Mouse (Mus musculus) c-Kit-positive CD71-negative TER-119-negative erythroid progenitor cells, embryonic 14.5 days (primary cell): Measurements from ENCODE around the gene Txnl4b.

ENCODE experiments used
- DNase-seq: peaks from one replicate; pipeline ENCODE4 v3.0.0-alpha.2; 2013; ENCODE audit warnings: low read depth

The Txnl4b gene

DNA sequence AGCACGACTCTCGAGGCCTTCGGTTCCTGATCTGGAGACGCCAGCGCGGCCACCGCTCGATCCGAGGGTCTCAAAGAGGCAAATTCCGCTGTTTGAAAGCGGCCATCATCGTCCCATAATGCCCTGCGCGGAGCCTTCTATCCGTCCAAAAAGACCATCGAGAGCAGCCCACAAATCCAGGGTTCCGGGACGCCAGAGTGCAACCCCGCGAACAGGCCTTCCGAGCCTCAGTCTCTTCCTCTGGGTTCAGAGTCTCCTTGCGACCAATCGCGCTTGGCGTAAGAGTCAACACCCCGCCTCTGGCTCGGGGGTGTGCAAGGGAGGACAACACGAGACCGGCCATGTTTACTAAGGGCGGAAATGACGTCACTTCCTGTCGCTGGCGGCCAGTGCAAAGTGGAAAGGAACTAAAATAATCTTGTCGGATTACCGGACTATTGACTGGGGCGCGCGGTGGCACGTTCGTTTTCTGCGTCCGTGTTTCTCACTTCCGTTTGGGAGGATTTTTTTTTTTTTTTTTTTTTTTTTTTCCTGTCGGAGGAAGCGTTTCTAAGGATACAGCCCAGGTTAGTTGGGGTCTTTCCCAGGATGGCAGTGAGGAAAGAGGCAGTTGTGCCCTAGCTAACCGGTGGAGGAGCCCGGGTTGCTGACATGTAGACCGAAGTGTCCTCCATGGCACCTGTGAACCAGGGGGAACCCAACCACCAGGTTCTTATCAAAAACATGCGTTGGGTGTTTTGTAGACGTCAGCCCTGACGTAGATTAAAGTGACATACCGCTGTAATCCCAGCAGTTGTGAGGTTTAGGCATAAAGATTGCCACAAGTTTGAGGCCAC, at the start of gene Txnl4b, which contains the start of gene Dhx38:
Gene Txnl4b, plus strand, starts transcription at position 395 of the 836 bp plus-strand sequence.
Gene Dhx38, minus strand, starts transcription at position 364 of the 836 bp plus-strand sequence.
- DNase-seq = peak; percentile 99

DNA sequence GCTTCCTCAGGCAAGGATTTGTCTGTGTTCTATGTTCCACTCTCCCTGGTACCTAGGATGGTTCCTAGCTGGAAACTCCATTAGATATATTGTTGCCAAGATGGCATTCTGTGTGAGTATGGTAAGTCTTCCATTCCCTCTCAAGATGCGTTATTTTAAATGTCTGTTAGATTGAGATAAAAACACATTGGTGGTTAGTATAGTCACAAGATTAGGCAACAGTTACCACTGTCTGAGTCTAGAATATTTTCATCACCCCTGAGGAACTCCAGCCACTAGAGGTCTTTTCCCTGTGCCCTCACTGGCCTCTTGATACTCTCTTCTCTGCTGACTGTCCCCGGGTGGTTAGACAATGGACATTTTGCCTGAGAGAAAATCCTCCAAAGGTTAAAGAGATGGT, 41.7 kb upstream of the Txnl4b start:
- no peak for DNase-seq

DNA sequence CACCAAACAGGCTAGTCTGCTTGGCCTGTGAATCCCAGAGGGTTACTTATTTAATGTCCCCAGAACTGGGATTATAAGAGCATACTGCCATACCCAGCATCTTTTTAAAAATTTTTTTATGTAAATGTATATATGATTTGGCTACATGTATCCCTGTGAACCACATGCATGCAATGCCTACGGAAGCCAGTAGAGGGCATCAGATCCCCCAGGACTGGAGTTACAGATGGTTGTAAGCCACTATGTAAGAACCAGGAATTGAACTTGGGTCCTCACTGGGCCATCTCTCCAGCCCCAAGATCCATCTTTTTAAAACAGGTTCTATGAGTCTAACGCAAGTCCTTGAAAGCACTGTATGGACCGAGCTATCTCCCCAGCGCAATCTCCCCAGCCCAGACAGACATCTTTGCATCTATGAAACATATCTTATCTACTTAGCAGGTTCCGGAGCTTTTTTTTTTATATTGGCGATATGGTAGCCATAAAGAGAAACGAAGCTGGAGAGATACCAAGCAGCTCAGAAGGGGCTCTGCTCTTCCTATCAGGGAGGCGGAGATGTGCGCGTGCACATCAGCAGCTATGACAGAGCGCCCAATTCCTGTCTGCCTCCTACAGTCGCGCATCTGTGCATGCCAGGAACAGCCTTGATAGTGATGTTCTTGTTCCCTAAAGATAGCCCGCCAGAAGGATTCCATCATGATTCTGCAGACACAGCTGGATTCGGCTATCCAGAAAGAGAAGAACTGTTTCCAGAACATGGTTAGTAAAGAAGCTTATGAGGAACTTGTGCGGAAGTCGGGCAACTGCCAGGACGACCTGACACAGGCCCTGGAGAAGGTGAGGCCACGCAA, 30.3 kb upstream of the Txnl4b start:
- DNase-seq = peak; percentile 41

DNA sequence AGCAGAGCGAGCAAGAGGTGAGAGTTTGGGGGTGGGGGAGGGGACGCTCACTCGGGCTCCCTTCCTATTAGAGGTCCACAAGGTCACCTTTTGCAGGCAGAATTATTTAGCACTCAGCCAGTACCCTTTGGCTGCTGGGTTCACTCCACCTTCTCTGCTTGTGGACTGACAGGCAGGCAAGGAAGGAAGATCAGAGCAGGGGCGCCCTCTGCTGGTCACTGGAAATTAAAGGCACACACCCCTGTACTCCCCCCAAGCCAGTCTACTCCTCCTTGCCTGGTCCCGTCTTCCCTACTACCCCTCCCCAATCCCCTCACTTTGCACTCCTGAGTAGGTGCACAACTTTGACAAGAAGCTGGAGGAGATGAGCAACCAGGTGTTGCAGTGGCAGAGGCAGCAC, 29.0 kb upstream of the Txnl4b start:
- peak; percentile 71 for DNase-seq

DNA sequence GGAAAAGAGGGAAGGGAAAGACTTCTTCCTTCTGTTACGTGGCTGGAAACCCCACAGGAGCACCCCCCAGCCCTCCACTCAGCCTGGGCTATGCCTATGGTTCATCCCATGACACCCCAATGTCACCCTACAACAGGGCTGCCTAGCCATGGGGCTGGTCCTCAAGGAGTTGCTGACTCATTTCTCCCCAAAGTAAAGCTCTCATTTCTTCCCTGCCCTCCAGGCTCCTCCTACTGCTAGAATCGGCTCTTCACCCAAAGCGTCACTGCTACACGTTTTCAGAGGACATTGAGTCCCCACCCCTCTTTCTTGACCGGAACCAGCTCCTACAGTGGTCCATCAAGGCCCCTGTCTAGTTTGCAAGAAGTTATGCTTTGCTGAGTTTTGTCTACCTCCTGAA, 23.5 kb upstream of the Txnl4b start:
- DNase-seq = no peak

DNA sequence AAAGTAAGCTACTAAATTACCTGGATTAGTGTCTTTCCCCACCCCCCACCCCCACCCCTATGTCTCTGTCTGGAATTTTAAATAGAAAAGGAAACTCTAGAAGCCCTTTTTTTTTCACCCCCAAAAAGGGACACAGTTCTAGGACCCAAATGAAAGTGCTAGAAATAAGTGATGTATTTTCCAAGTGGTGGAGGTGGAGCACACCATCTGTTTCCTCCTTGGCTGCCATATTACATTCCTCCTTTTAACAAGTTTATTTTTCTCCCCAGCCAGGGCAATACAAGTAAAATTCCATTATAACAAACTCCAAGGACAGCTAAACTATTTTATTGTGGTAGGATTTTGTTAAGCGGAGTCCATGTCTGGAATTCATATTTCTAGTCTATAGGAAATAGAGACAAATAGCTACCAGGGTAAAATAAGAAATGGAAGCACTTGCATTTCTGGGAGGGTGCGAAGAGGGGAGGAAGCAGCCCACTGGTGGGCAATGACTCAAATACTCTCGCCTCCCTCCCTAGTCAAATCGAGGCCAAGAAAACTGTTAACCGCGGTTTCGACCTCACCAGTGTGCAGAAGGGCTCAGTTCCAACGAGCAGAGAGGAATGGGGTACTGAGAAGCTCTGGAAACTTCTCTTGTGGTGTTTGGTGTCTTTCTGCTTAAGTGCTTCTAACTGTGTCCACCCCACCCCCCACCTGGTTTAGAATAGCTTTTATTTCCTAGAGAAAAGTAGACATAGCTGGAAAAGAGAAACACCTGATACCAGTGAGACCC, 22.8 kb upstream of the Txnl4b start:
- DNase-seq = no peak

DNA sequence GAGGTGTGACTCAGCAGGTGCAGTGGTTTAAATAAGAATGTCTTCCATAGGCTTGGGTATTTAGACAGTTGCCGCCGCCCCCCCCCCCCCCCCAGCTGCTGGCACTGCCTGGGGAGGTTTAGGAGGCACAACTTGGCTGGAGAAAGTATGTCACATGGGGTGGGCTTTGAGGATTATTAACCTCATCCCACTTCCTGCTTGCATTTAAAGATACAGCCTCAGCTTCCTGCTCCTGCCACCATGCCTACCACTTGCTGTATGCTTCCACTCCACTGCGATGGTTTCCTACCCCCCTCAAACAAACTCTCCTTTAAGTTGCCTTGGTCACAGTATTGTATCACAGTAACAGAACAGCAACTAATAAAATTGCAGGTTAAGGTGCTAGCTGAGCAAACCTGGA, 21.6 kb upstream of the Txnl4b start:
- no peak for DNase-seq

DNA sequence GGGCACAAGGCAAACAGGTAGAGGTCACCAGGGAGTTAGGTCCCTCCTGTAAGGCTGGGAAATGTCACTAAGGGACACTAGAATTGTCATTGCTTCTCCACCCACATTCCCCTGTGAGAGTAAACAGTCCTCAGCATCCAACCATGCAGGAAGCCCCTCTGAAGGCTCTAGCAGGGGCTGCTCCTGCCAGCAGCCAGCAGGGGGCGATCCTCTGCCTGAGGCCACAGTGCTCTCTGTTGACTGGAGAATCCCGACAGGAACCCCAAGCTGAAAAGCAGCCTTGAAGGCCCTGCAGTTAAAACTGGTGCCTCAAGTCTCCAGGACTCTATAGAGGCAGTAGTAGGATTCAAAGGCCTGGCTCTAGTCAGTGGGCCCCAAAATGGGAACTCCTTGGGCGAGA, 14.0 kb upstream of the Txnl4b start:
- DNase-seq = no peak

DNA sequence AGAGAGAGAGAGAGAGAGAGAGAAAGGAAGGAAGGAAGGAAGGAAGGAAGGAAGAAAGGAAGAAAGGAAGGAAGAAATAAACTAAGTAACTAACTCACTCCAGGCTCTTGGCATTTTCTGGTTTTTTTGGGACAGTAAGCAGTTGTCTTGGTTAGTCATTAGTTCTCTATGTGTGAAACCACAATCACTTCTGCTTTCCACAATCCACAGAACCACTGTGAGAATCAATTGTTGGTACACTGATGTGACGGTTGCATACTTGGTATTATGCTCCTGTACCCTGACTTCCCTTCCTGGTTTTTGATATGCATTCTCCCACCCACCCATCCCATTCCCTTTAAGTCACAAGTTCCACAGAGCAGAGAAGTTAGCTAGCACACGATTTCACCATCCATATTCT, 1.8 kb upstream of the Txnl4b start:
- no peak for DNase-seq

DNA sequence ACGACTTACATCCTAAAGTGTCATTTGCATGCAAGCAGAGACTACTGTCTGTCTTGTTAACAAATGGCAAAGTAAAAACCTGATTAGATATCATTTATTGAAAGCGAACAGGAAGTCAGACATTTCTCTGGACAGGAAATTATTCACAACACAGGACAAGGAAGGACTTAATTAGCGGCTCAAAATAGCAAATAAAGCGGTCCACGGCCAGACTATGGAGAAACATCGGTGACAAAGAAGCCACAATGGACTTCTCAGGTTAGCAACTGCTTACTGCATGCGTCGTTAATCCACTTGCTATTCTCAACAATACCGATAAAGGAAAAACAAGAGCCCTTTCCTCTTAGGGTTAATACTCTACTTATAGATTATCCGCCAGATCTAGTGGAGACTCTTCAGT, 926 bp upstream of the Txnl4b start:
- DNase-seq = no peak

DNA sequence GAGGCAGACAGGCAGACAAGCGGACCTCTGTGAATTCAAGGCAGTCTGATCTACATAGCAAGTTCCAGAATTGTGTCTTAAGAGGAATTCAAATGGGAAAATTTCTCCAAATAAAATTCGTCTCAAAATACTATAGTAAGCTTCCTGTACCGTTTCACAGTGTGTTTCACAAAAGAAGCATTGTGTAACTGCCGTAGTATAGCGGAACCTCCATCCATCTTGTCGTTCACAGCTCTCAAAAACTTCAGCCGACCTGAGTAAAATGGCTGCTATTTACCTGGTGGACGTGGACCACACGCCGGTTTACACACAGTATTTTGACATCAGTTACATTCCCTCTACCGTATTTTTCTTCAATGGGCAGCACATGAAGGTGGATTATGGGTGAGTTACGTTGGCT, 5.4 kb downstream of the Txnl4b start:
- no peak for DNase-seq

DNA sequence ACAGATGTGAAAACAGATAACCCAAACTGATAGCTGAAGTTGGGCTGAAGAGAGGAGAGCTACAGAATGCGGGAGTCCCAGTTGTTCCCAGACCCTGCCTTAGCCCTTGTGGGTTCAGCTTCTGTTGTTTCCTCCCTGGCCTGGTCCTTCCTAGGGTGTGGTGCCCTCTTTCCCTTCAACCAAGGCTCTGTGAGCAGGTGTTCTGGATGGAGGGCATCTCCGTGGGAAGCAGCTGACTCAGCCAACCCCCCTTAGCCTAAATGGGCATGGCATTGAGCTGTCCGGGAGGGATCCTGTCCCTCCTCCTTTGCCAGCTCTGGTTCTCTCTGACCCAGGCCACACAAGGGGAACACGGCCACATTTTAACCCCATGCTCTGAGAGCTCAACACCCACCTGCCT, 10.6 kb downstream of the Txnl4b start:
- DNase-seq = no peak

DNA sequence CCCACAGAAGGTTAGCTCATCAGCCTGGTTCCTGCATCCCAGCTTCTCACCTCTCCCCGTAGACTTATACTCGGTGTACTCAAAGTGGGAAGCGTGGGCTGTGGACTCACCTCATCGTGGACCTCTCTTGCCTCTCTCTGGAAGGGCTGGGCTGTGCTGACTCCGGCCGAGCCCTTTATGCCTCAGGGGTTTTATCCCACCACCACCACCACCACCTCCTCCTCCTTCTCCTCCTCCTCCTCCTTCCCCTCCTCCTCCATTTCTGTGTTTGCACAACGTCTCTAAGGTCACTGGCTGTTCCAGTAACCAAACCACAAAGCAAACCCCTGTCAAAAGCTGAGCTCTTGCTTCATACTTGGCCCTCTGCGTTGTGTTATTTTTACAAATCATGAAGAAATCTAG, 13.2 kb downstream of the Txnl4b start, which contains the start of gene Hp:
Gene Hp, minus strand, starts transcription at position 273 of the 402 bp plus-strand sequence.
- DNase-seq = no peak

DNA sequence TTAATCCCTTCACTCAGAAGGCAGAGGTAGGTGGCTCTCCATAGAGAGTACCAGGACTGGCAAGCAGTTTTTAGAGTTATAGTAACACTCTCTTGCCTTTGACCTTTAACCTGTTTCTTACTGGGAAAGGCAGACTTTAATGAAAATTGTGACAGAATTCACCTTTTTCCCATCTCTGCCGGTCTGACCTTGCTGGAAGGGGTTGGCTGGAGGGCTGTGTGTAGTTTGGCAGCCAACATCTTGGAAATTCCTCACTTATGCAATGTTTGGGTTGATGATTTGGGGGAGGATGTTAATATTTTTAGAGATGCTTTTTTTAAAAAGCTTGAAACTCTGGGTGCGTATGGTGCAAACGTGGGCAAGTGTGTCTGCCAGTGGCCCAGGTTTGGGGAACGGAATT, 18.6 kb downstream of the Txnl4b start:
- no peak for DNase-seq

DNA sequence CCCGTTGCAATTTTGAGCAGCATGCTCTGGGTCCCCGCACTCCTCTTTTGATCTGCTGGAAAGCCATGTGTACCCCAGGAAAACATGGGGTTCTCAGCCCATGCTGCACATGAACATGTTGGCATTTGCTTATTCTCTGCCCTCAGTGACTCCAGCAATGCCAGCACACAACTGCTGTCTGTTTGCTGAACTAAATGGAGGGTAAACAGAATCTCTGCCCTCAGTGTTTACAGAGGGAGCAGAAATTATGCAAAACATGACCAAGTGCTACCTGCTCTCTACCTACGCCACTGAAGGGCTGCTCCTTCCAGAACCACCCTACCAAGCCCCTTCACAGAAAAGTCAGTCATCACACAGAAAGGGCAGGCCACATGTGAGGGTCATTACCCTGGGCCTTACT, 19.1 kb downstream of the Txnl4b start:
- DNase-seq = no peak

DNA sequence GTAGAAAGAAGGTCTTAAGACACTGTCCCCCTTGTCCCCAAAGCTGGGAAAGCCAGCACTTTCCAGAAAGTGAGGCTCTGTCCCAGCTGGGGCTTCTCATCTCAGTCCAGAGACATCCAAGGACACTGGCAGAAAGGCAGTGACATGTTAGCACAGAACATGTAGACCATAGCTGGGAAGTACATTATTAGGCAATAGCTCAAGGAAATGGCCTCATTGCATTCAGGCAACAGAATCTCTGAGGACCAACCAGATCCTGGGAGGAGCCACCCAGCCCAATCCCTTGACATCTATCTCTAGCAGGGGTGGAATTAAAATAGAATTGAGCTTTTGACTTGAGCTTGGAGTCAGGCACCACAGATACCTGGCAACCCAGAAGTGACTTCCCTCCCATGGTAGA, 20.0 kb downstream of the Txnl4b start:
- DNase-seq = no peak

DNA sequence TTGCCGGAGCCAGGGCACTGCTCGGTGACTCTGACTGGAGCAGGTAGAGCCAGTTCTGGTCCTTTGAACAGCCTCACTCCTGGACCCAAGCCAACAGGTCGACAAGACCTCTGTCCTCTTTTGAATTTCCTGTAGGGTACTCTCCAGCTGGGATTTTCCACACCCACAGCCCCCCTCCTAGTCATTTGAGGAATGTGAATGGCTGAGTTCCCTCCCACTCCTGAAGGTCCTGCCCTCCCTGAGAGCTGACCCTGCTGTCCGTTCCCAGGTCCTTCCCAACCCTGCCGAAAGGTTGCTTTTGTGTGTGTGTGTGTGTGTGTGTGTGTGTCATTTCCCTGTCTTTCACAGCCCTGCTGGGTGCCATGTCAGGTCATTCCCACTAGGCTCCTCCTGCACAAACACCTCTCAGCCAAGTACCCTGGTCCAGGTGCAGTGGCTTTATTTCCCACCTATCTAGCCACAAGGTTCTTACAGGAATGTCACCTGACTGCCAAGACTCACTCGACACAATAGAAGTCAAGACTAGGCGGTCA, 21.3 kb downstream of the Txnl4b start:
- DNase-seq = no peak

DNA sequence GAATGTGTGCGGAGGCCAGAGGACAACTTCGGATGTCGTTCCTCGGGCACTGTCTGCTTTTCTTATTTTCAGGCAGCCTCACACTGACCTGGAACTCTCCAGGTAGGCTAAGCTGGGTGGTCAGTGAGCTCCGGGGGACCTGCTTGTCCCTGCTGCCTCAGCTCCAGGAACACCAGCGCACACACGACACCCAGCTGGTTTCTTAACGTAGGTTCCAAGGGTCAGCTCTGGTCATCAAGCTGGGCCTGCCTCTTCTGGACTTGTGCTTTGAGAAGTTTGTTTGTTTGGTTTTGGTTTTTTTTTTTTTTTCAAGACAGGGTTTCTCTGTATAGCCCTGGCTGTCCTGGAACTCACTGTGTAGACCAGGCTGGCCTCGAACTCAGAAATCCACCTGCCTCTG, 25.2 kb downstream of the Txnl4b start:
- DNase-seq = no peak

DNA sequence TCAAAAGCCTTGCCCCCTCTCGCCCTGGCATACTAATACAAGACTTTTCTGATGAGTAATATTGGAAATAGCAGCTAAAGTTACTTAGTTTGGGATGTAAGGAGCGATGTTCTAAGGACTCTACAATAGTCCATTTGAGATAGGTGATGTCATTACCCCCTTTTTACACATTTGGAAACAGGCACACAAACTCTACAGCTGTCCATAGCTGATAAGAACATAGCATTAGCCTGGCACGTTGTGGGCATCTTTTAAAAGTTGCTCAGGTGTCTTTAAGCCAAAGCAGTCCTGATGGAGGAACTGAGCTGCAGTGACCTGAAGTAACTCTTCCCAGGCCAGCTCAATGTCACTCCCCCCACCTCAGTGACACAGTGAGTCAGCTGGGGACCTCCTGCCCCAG, 25.7 kb downstream of the Txnl4b start:
- no peak for DNase-seq

DNA sequence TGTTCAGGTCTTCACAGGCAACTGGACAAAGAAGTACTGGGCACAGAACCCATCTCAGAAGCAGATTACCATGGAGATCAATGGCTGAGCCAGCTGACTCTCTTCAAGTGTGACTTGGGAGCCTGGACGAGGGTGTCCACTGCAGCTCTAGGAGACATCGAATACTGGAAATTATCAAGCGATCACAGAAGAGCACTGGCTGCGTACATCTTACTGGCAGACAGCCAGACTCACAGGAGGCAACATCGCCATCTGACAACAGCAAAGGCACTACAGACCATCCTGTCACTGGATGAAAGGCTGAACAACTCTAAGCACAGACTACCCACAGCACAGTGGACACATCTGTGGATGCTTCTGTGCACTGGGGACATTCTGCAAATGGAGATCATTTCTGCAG, 26.5 kb downstream of the Txnl4b start:
- no peak for DNase-seq

DNA sequence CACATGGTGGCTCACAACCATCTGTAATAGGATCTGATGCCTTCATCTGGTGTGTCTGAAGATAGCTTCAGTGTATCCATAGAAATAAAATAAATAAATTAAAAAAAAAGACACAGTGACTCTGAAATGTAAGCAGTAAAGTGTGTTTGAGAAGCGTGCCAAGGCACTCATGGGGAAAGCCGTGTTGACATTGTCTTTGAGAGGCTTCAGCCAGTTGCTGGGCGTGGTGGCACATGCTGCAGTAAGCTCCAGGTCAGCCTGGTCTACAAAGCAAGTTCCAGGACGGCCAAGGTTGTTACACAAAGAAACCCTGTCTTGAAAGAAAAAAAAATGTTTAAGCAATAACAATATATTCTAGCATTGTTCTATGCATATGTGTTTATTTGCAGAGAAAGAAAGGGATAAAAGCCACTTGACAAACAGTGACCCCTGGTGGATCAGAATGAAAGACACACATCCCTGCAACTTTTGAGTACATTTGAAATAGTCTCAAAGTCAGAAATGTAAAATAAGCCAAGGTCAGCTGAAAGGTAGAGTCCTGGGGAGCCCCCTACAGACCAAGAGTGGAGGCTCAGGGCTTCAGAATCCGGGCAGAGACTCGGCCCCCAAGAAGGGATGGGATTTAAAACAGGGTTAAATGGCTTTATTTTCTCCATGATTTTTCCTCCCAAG, 27.6 kb downstream of the Txnl4b start:
- peak; percentile 73 for DNase-seq

DNA sequence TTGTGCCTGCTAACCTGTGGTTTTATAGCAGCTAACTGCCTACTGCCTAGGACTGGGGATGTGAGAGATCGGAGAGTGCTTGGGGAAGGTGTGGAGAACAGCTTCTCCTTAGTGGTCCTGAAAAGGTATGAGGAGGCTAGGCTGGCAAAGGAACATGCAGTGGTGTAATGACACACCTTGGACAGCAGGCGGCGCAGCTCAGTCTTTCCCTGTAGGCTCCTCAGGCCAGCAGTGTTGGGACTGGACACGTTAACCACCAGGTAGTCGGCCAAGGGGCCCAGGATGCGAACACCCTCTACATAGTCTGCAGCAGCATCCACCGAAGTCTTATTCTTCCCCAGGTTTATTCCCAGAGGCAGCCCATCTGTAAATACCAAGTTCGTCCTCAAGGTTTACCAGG, 30.2 kb downstream of the Txnl4b start:
- no peak for DNase-seq
